Mouse (Mus musculus): ENCODE results near the gene Vps53. TPM values are rescaled to one million over a fixed set of nuclear protein-coding genes. Genes with fewer than 3 reads are reported as not detected.

Gene Vps53
- total RNA-seq, 2 experiments from 2014 or later = 36.1 to 42.0 TPM

DNA sequence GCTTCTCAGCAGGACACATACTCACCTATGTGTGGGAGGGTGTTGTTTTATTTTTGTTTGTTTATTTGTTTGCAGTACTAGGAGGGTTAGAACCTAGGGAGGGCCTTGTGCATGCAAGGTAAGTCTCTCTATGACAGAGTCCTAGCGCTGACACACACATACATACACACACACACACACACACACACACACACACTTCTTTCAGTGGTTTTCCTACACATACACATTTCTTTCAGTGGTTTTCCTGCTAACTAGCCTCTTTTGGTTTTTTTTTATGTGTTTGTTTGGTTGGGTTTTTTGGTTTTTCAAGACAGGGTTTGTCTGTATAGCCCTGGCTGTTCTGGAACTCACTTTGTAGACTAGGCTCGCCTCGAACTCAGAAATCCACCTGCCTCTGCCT, 69.0 kb downstream of the Vps53 start:
- DNase-seq = no peak

DNA sequence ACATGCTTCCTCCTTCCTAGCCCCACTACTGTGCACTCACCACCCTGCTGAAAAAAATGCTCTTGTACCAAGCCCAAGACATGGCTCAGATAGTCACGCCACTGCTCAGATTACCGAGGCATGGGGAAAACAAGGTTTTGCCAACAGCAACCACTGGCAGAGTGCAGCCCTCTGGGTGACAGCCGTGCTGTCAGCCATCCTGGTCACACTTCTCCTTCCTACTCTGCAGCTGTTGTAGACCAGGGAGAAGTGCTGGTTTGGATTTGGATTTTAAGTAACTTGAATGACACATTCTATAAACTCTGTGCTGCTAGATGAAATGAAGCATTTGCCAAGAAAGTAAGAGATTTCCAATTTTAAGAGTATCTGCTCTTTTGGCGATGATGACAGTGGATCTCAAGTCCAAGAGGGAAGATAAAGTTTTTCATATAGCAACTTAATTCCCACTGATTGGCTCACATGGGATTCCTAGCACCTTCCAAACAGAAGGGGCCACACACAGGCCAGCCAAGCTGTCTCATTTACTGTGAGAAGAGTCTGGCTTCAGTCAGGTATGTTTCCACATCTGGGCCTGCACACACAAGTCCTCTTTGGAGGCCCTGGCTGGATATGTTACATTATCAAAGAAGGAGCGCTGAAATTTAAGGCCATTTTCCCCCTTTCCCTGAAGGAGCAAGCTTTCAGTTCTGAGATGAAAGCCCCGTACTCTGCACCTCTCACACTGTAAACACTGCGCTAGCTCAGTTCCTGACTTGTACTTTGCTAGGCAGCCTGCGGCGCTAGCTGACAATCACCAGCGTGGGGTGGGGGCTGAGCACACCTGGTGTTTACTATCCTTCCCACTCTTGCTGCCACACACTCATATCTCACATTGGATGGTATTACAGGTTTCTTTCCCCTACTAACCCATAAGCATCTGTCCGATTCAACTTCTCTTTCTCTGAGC, 72.6 kb downstream of the Vps53 start:
- no peak for DNase-seq

DNA sequence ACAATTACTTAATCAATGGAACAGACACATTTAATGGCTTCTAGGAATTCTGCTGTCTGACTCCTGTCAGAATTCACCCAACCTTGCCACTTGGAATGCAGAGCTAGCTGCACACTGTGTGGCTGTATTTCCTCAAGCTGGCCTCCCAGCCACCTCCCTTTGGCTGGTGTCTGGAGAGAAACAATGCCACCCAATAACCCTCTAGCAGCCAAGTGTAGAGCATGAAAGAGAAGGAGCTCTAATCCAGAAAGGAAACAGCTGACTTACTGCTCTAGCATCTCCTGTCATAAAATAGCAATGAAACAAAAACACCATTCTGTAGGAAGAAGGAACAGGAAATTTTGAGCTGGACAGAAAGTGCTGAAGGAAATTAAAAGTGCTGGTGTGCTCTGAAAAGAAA, 78.3 kb downstream of the Vps53 start:
- no peak for DNase-seq

DNA sequence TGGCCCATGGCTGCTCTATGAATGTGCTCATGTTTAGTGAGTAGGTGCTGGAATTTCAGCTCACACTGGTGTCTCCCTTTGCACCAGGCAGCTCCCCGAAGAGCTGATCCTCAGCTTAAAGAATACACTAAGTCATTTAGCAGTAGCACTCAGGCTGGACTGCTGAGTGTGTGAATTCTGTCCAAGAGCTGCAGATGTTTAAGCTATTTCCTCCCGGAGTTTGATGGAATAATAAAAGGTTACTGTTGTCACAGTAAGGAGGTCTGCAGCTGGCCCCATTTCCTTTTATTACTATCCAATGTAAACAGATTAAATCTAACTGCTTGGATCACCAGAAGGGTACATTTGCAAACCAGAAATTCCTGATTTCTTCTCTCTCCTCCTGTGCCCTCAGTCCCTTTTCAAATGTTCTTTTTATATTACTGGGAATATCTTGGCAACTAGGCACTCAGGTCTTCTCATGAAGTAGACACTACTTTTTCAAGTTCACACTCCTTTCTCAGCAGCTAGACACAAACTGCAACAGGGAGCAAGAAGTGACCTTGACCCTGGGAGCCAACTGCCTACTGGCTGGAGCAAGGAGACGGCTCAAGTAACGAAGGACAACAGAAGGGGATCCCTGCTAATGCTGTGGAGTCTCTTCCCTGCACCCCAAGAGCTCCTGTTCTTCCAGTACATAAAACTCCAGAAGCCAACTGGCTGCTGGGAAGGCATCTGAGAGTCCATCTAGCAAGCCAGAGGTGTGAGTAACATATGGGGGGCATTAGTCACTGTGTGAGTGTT, 80.1 kb downstream of the Vps53 start:
- peak; percentile 31 for DNase-seq

DNA sequence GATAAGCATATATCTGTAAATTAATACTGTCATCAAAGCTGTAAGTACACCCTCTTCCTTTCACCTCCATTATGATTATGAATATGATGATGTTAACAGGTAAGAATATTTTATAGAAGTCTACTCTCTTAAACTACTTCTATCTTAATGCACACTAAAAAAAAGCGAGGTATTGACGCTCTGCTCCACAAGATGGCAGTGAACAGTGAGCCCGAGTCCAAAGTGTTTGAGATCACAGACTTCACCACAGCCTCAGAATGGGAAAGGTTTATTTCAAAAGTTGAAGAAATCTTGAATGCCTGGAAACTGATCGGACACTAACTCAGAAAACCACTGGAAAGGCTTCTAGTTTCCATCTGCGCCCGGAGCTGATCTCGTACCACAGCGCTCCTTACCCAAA, 85.8 kb downstream of the Vps53 start:
- DNase-seq = no peak

DNA sequence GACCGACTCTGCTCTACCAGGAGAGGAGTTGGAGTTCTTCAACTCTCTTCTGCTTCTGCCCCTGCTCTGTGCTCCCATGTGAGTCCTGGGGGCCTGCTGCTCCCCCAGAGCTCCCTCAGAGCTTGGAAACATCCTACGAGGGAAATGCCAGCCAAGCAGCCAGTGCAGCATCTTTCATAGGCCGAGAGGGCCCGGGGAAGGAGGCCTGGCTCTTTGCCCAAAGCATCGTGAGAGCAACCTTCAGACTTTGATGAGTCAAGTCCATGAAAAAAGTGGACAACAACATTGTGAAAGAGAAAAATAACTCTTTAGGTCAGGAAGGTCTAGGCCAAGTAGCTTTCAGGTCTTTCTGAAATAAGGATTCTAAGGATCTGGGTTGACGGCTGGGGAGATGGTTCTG, 89.7 kb downstream of the Vps53 start:
- DNase-seq = peak; percentile 83

DNA sequence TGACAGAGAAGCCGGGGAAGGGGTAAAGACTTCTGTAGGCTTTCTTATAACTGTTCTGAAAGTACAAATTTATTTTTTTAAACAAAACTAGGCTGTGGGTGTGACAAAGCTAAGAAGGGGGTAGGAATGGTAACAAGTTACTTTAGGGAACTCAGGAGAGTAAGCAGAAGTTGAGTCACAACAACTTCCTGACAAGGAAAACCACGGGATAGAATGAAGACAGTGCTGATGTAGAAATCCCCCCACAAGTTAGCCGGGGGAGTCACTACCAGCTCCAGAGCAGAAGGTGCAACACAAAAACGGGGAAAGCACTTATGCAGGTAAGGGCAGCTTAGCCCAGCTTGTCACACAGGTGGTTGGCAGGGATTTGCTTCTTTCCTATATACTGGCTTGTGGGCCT, 90.9 kb downstream of the Vps53 start:
- no peak for DNase-seq

DNA sequence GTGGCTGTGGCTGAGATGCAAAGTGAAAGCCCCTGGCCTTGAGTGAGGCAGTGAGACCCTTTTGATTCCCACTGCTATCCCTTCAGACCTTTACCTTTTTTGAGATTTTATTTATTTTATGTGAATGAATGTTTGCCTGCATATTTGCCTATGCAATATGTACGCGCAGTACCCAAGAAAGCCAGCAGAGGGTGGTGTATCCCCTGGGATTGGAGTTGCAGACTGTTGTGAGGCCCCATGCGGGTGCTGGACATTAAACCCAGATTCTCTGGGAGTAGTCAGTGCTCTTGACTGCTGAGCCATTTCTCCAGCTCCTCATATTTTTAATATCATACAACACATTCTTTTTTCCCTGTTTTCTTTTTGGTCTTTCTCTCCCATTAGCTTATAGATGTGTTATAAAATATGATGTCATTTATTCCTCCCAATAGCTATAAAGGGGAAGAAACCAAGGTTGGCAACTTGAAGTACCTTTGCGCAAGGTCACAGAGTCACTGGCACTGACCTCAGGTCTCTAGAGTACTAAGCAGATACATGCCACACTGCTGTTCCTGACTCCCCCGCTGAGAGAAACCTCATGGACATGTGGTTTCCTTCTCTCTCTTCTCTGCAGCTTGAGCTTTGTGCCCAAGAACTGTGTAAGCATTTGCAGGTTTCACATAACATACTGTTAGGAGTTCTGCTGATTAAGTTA, 93.4 kb downstream of the Vps53 start:
- DNase-seq = peak; percentile 70

DNA sequence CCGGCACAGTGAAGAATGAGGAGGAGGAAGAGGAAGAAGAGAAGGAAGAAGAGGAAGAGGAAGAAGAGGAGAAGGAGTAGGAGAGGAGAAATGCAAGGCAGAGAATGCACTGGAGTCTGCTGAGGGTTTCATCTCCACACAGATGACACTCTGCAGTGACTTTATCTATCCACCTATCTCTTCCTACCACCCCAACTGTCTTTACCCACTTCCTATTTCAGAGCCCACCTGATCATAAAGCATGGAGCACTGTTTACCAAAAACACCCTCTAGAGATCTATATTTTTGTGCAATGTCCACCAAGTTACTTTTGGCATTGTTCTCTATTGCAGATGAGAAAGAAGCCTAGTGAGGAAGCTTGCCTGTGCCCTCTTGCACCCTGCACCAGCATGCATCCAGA, 94.5 kb downstream of the Vps53 start:
- no peak for DNase-seq

DNA sequence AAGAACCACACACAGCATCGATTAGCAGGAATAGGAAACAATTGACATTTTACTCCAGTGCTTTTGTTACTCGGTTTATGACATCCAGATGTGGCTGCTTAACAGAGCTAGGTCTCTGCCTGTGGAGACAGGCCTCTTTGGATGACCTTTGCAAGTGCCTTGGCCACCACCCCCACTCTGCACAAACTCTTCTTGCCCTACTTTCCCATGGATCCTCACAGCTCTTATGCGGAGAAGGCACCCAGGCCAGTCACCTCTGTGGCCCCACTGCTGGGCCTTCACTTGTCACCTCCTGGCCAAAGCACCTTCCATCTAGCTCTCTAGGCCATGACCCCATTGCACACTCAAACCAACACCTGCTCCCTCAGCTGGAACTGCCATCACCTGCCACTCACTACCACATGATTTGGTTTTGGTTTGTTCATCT, 95.5 kb downstream of the Vps53 start:
- no peak for DNase-seq

DNA sequence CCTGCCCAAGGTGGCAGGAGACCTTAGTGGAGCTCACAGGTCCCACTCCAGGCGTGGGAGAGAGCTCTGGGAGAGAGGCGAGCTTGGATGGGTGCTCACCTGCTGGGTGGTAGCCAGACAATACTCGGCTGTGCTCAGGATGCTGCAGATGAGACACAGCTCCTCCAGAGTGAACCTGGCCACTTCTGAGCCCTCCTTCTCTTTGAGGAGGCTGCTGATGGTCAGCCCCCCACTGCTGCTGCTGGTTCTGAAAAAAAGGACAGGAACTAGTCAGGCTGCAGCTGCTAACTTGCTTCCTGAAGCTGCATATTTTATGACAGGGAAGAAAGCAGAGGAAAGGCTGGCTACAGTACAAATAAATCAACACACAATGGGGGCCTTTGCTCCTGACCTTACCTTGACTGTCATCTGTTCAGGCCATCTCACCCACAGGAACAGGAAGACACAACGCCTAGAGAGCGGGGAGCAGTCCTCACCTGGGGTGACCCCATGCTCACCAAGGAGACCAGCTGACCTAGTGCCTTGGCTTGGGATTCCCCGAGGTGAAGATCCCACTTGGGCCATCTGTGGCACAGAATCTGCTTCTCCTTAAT, 98.3 kb downstream of the Vps53 start:
- peak; percentile 21 for DNase-seq

DNA sequence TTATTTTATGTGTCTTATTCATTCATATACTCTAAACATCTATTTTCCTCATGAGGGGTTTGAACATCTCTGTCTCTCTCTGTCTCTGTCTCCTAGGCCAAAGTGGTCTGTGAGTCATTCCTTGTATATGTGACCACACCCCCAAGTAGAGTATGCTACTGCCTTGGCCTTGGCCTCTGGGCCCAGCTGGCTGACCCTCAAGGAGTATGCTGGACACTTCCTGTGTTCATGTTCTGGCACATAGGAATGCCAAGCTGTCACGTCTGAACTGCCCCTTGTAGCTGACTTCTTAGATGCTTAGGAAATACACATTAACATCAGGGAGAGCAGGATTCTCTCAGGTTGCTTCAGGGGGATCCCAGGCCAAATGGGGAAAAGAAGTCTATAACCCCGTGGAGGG, 99.2 kb downstream of the Vps53 start:
- no peak for DNase-seq

DNA sequence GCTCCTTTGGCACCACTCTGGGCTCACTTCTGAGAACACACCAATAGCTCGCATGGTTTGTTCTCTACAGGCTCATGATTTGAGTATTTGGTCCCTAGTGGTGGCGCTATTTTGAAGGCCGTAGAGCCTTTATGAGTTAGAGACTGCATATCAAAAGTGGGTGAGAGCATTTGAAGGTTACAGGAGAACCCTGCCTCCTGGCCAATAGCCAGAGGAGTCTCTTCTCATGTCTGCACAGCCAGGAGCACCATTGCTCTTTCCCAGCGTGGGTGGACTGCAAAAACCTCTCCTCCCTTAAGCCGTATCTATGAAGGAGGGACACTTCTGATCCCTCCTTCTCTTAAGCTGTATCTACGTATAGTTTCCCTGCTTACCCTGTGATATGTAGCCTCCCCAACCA, 102.1 kb downstream of the Vps53 start:
- DNase-seq = peak; percentile 40

DNA sequence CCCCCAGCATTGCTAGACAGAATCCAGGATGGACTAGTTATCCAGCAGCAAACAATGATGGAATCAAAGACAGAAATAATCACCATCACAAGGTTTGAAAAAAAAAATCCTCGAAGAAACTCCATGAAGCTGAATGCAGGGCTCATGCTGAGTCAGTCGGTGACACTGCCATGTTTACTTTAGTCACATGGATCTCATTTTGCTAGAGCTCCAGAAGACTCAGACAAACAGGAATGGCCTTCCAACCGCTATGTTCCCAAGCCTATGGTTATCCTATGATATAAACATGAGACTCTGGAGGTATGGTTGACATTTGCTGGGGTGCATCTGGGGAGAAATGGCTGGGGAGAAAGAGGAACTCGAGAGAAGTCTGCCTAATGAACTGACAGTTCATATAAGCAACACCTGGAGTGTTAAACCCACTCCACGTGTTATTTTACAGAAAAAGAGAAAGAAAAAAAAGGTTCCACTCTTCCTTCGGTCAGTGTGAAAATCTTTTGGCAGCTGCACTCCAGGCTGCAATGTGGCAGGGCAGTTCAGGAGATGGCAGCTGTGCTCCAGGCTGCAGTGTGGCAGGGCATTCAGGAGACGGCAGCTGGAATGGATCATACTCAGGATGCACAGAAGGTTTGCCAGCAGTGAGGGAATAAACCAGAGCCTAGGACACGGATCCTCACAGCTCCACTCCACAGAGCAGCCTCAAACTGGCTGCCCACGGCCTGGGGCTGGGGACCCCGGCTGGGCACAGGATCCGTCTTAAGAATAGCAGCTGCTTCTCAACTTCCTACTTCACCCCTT, 105.0 kb downstream of the Vps53 start:
- DNase-seq = no peak

DNA sequence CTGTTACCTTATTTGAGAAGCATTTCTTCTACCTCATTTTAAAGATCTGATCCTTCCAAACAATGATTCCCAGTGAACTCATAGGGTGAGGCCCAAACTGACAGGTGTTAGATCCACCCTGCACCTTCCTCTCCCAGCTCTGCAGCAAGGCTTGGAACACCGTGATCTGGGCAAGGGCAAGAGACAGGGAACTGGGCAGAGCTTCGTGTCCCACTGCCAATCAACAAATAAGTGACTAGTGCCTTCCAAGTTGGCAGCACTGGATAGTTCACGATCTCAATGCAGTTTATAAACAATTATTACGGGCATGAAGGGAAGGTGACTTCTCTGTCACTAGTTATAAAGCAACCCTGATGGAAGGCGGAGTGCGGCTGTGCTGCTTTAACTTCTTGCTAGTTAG, 109.6 kb downstream of the Vps53 start:
- DNase-seq = no peak

DNA sequence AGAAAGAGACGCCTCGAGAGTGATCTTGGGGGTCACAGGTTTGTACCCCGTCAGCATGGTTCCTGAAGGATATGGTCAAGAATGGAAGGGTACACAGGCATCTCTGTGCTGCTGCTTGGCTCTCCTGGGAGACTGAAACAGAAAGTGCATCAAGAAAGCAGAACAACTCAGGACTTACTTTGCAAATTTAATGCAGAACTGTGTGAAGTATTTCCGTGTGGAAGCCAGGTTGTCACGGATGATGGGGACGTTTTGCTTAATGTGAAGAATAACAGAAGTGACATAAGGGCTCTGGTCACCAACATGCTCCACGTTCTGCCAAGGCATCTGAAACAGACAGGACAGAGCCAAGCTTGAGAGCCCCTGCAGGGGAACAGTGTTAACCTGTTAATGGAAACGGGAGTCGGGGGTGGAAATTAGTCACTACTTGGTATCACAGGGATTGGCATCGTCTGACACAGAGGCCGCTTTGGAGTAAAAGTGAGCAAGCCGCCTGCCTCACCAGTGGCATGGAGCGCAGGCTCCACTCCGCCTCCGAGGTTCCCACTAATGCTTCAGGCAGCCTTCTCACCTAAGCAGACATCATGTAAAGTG, 112.8 kb downstream of the Vps53 start:
- DNase-seq = no peak

DNA sequence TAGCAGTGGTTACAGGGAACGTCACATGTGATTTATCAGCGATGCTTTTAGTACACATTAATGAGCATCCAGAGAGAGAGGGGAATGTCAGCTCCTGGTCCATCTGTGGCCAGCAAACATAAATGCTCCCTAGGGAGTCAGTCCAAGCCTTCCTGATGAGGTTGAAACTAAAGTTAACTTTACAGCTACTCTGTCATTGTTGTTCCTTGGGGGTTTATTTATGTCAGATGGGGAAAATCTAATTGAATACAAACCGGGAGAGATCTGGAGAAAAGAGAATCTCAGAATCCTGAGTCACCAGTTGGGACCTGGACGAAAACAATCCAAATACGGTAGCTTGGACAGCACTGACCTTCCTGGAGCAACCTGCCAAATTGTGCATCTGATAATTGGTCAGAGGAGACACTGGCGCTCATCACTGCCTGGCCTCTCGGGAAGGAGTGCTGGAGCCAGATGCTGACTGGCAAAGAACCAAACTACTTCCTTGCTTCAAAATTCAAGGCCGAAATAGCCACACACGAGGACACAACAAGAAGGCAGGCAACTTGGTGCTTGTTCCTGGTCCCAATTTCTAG, 113.8 kb downstream of the Vps53 start:
- DNase-seq = peak; percentile 46

DNA sequence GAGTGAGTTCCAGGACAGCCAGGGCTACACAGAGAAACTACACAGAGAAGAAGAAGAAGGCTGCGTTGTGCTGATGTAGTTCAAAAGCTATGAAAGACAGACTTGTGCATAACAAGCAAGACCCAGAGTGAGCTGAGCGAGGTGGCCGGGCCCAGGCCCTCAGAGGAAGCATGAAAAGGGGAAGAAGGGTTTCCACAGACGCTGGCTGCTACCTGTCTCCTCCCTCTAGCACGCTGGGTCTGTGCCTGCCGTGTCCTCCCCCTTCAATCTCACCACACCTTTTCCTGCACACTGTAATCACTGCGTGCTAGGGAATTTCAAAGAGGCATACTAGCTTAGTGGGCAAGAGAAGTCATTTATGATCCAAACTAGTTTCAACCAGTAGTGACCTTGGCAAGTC, 115.0 kb downstream of the Vps53 start:
- DNase-seq = no peak

DNA sequence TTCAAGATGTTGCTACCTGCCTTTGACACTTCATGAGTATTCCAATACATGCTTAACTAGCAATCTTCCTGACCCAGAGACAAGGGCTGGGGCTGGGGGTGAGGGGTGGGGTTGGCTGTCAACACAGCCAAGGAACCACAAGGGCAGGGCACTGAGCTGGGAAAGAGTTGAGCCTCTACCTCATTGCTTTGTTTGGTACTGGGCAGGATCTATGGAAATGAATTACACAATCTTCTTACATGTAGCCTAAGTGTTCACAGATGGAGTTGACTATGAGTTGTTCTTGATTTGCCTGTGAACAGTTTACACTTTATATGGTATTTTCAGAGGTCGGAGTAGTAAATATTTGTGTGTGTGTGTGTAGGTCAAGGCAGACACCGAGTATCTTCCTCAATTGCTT, 118.5 kb downstream of the Vps53 start:
- no peak for DNase-seq

DNA sequence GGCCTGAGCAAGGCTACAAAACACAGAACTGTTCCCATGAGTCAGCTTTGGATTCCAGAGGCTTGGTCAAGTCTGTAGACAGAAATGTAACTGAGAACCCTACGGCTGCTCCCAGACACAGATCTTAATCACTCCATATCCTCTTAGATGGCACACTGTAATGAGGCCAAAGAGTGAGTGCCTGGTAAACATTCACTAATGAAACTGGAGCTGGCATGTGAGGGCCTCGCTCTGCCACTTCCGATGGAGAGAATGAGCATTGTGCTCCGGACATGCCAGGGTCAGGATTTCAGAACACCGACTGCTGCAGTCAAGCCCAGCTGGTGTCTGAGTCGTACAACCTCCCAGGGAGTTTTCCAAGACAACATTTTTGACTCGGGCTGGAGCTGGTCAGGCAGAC, 119.5 kb downstream of the Vps53 start:
- DNase-seq = no peak

DNA sequence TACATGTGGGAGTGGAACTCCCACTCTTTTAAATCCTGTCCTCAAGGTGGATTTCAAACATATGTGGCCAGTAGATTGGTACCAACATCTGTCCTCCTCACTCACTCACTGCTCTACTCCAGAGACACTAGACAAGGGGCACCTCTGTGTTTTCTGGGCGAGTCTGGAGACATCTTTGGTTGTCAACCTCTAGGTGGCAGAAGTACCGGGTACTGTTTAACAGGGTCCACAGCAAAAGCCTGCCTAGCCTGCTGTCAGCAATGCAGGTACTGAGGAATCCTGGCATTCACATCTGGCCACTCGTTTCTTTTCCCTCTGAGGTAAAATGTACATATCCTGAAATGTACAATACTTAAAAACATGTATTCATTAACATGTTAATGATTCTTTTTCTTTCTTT, 123.0 kb downstream of the Vps53 start:
- DNase-seq = no peak
